ENCODE assay signal across 7 mouse cellular contexts in the genomic region with DNA sequence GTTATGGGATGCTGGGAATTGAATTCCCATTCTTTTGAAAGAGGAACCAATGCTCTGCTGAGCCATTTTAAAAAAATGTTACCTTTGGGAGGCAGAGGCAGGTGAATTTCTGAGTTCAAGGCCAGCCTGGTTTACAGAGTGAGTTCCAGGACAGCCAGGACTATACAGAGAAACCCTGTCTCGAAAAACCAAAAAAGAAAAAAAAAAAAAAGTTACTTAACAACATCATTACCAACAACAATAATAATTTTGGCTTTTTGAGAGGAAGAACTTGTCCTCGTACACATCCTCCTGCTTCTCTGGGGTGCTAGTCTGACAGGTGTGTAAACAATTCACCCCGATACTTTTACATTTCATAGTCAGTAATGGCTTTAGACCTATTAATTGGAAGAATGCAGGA. TPM values are rescaled to one million over a fixed set of nuclear protein-coding genes. Genes with fewer than 3 reads are reported as not detected.
DNase-seq lines count a peak whose midpoint lies in the region; ATAC-seq and TF ChIP-seq lines count a peak whose summit lies in the region.
"Not testable (repeated sequence)": the region's sequence is repeated elsewhere in the genome, so short reads cannot be mapped to it uniquely, and the experiment has no call there.

No protein-coding gene starts in this region.

- ATAC-seq in forebrain, embryonic 14.5 days; heart, embryonic 16.5 days (replicated peaks; ENCODE audit: extremely low read depth, insufficient read depth, low FRiP score); intestine, postnatal 0 days; limb, embryonic 15.5 days (ENCODE audit: insufficient number of reproducible peaks, low FRiP score, low TSS enrichment, low read depth); lung, embryonic 16.5 days (ENCODE audit: low read depth): not testable (repeated sequence)

- H3K27me3 ChIP-seq in embryonic facial prominence, embryonic 10.5 days (replicated peaks; ENCODE audit: low read depth, poor library complexity, severe bottlenecking); forebrain, embryonic 14.5 days (replicated peaks; ENCODE audit: control insufficient read depth, insufficient read depth, low read length); heart, embryonic 16.5 days (ENCODE audit: control insufficient read depth, insufficient read depth, low read length); intestine, postnatal 0 days (replicated peaks; ENCODE audit: control insufficient read depth, insufficient read depth, low read length); limb, embryonic 15.5 days; lung, embryonic 16.5 days (ENCODE audit: control insufficient read depth, insufficient read depth, low read depth, low read length); myocyte (ENCODE audit: control insufficient read depth, insufficient read depth, insufficient read length): not testable (repeated sequence)

- peak overlapping the region; percentile 96 for H3K4me2 ChIP-seq in forebrain, embryonic 14.5 days (ENCODE audit: low read length)
- peak overlapping the region; percentile 92 for H3K4me2 ChIP-seq in heart, embryonic 16.5 days (ENCODE audit: low read depth, low read length)
- peak overlapping the region; percentile 81 for H3K4me2 ChIP-seq in intestine, postnatal 0 days (replicated peaks; ENCODE audit: low read depth)
- peak overlapping the region; percentile 73 for H3K4me2 ChIP-seq in limb, embryonic 15.5 days
- peak overlapping the region; percentile 52 for H3K4me2 ChIP-seq in lung, embryonic 16.5 days (ENCODE audit: low read depth, low read length)
- H3K4me2 ChIP-seq in myocyte (ENCODE audit: low read depth): peak overlapping the region; percentile 63

- H3K36me3 ChIP-seq in embryonic facial prominence, embryonic 10.5 days (replicated peaks): peaks cover 23% of the 10 kb centered on the region
- H3K36me3 ChIP-seq in forebrain, embryonic 14.5 days (ENCODE audit: control insufficient read depth, insufficient read depth, low read length): peaks cover 21% of the 10 kb centered on the region
- H3K36me3 ChIP-seq in heart, embryonic 16.5 days (ENCODE audit: control insufficient read depth, insufficient read depth): peaks cover 13% of the 10 kb centered on the region
- H3K36me3 ChIP-seq in intestine, postnatal 0 days (ENCODE audit: control insufficient read depth, insufficient read depth): peaks cover 27% of the 10 kb centered on the region
- peaks cover 23% of the 10 kb centered on the region for H3K36me3 ChIP-seq in limb, embryonic 15.5 days
- peaks cover 11% of the 10 kb centered on the region for H3K36me3 ChIP-seq in lung, embryonic 16.5 days (ENCODE audit: control insufficient read depth, insufficient read depth, low read length)
- H3K36me3 ChIP-seq in myocyte (ENCODE audit: control insufficient read depth, insufficient read depth): not testable (repeated sequence)

- TF ChIP-seq CTCF in intestine, postnatal 0 days (IDR thresholded peaks at IDR 0.05; ENCODE audit: low read depth): not testable (repeated sequence)

- not testable (repeated sequence) for H3ac ChIP-seq in myocyte (ENCODE audit: control insufficient read depth, insufficient read length)

- H3K4me1 ChIP-seq in embryonic facial prominence, embryonic 10.5 days: peaks cover 25% of the 10 kb centered on the region
- H3K4me1 ChIP-seq in forebrain, embryonic 14.5 days (ENCODE audit: control insufficient read depth, insufficient read depth, low read length); intestine, postnatal 0 days (replicated peaks; ENCODE audit: control insufficient read depth, insufficient read depth, low read length); lung, embryonic 16.5 days (replicated peaks; ENCODE audit: control insufficient read depth, insufficient read depth, low read length): not testable (repeated sequence)
- H3K4me1 ChIP-seq in heart, embryonic 16.5 days (ENCODE audit: control insufficient read depth, insufficient read depth, low read length): peaks cover 25% of the 10 kb centered on the region
- H3K4me1 ChIP-seq in limb, embryonic 15.5 days: peaks cover 28% of the 10 kb centered on the region

- H3K27ac ChIP-seq in embryonic facial prominence, embryonic 10.5 days (replicated peaks); forebrain, embryonic 14.5 days (ENCODE audit: low read depth, low read length); heart, embryonic 16.5 days (ENCODE audit: low read length); intestine, postnatal 0 days (ENCODE audit: low read depth, low read length); limb, embryonic 15.5 days; lung, embryonic 16.5 days (ENCODE audit: low read length): not testable (repeated sequence)

- H3K9ac ChIP-seq in forebrain, embryonic 14.5 days (ENCODE audit: low read length); heart, embryonic 16.5 days (ENCODE audit: low read length); intestine, postnatal 0 days (ENCODE audit: low read depth, low read length); limb, embryonic 15.5 days; lung, embryonic 16.5 days (ENCODE audit: low read length): not testable (repeated sequence)

- H3K9me3 ChIP-seq in embryonic facial prominence, embryonic 10.5 days; forebrain, embryonic 14.5 days (replicated peaks; ENCODE audit: control insufficient read depth, low read length); heart, embryonic 16.5 days (replicated peaks; ENCODE audit: control insufficient read depth, low read length); intestine, postnatal 0 days (ENCODE audit: control insufficient read depth); limb, embryonic 15.5 days; lung, embryonic 16.5 days (ENCODE audit: control insufficient read depth, low read length): not testable (repeated sequence)

- not testable (repeated sequence) for TF ChIP-seq POLR2A in myocyte (IDR thresholded peaks at IDR 0.05; ENCODE audit: insufficient read length, low read depth)

- not testable (repeated sequence) for DNase-seq in embryonic facial prominence, embryonic 10.5 days (ENCODE audit: low spot score); forebrain, embryonic 14.5 days (ENCODE audit: low spot score)

- WGBS in embryonic facial prominence, embryonic 10.5 days: 50% methylated on average over 3 of the region's 3 CpGs
- 52% methylated on average over 3 of the region's 3 CpGs for WGBS in forebrain, embryonic 14.5 days
- 33% methylated on average over 3 of the region's 3 CpGs for WGBS in heart, embryonic 16.5 days
- WGBS in intestine, postnatal 0 days: 26% methylated on average over 3 of the region's 3 CpGs
- 45% methylated on average over 3 of the region's 3 CpGs for WGBS in limb, embryonic 15.5 days
- WGBS in lung, embryonic 16.5 days: 28% methylated on average over 3 of the region's 3 CpGs

- H3K79me2 ChIP-seq in myocyte (ENCODE audit: control insufficient read depth, insufficient read depth): peaks cover 31% of the 10 kb centered on the region

- H3K4me3 ChIP-seq in embryonic facial prominence, embryonic 10.5 days: peak overlapping the region; percentile 88
- peak overlapping the region; percentile 64 for H3K4me3 ChIP-seq in forebrain, embryonic 14.5 days (ENCODE audit: low read depth, low read length)
- peak overlapping the region; percentile 75 for H3K4me3 ChIP-seq in heart, embryonic 16.5 days (ENCODE audit: low read length)
- peak overlapping the region; percentile 79 for H3K4me3 ChIP-seq in intestine, postnatal 0 days (ENCODE audit: low read depth, low read length)
- peak overlapping the region; percentile 64 for H3K4me3 ChIP-seq in limb, embryonic 15.5 days
- peak overlapping the region; percentile 86 for H3K4me3 ChIP-seq in lung, embryonic 16.5 days (ENCODE audit: low read length)
- peak overlapping the region; percentile 73 for H3K4me3 ChIP-seq in myocyte

RNA-seq across cellular contexts. Expression of a gene that starts 0.5 kb away (rescaled TPM):
- 303 and 309 TPM in 2 replicates for polyA plus RNA-seq in embryonic facial prominence, embryonic 10.5 days (2016; fragmentation: Nextera tagmentation; extraction: Ambion mirVana)
- polyA plus RNA-seq in forebrain, embryonic 14.5 days (2014; fragmentation: Nextera tagmentation; extraction: Ambion mirVana): 269 and 351 TPM in 2 replicates
- polyA plus RNA-seq in heart, embryonic 16.5 days (2015; fragmentation: Nextera tagmentation; extraction: Ambion mirVana): 596 and 743 TPM in 2 replicates
- 584 and 605 TPM in 2 replicates for polyA plus RNA-seq in intestine, postnatal 0 days (2015; fragmentation: Nextera tagmentation; extraction: Ambion mirVana)
- polyA plus RNA-seq in limb, embryonic 15.5 days (2015; fragmentation: Nextera tagmentation; extraction: Ambion mirVana): 301 and 304 TPM in 2 replicates
- 313 and 320 TPM in 2 replicates for polyA plus RNA-seq in lung, embryonic 16.5 days (2015; fragmentation: Nextera tagmentation; extraction: Ambion mirVana)
- polyA plus RNA-seq in myocyte (2012; fragmentation: generic; extraction: Trizol): 407 TPM

RNA-seq across cellular contexts. Expression of a gene that starts 12.4 kb away (rescaled TPM):
- polyA plus RNA-seq in embryonic facial prominence, embryonic 10.5 days (2016; fragmentation: Nextera tagmentation; extraction: Ambion mirVana): 24.4 and 25.0 TPM in 2 replicates
- 18.7 and 21.0 TPM in 2 replicates for polyA plus RNA-seq in forebrain, embryonic 14.5 days (2014; fragmentation: Nextera tagmentation; extraction: Ambion mirVana)
- 50.3 and 51.6 TPM in 2 replicates for polyA plus RNA-seq in heart, embryonic 16.5 days (2015; fragmentation: Nextera tagmentation; extraction: Ambion mirVana)
- 30.1 and 37.2 TPM in 2 replicates for polyA plus RNA-seq in intestine, postnatal 0 days (2015; fragmentation: Nextera tagmentation; extraction: Ambion mirVana)
- 64.4 and 127 TPM in 2 replicates for polyA plus RNA-seq in limb, embryonic 15.5 days (2015; fragmentation: Nextera tagmentation; extraction: Ambion mirVana)
- 27.5 and 32.8 TPM in 2 replicates for polyA plus RNA-seq in lung, embryonic 16.5 days (2015; fragmentation: Nextera tagmentation; extraction: Ambion mirVana)
- polyA plus RNA-seq in myocyte (2012; fragmentation: generic; extraction: Trizol): 162 TPM

RNA-seq across cellular contexts. Expression of a gene that starts 12.8 kb away (rescaled TPM):
- 56.2 and 58.5 TPM in 2 replicates for polyA plus RNA-seq in embryonic facial prominence, embryonic 10.5 days (2016; fragmentation: Nextera tagmentation; extraction: Ambion mirVana)
- polyA plus RNA-seq in forebrain, embryonic 14.5 days (2014; fragmentation: Nextera tagmentation; extraction: Ambion mirVana): 44.5 and 46.0 TPM in 2 replicates
- 30.7 and 33.9 TPM in 2 replicates for polyA plus RNA-seq in heart, embryonic 16.5 days (2015; fragmentation: Nextera tagmentation; extraction: Ambion mirVana)
- 26.6 and 29.0 TPM in 2 replicates for polyA plus RNA-seq in intestine, postnatal 0 days (2015; fragmentation: Nextera tagmentation; extraction: Ambion mirVana)
- 56.8 and 59.7 TPM in 2 replicates for polyA plus RNA-seq in limb, embryonic 15.5 days (2015; fragmentation: Nextera tagmentation; extraction: Ambion mirVana)
- polyA plus RNA-seq in lung, embryonic 16.5 days (2015; fragmentation: Nextera tagmentation; extraction: Ambion mirVana): 45.4 and 50.6 TPM in 2 replicates
- 123 TPM for polyA plus RNA-seq in myocyte (2012; fragmentation: generic; extraction: Trizol)

RNA-seq across cellular contexts. Expression of a gene that starts 22.2 kb away (rescaled TPM):
- polyA plus RNA-seq in embryonic facial prominence, embryonic 10.5 days (2016; fragmentation: Nextera tagmentation; extraction: Ambion mirVana): 95.9 and 98.1 TPM in 2 replicates
- 39.6 and 42.4 TPM in 2 replicates for polyA plus RNA-seq in forebrain, embryonic 14.5 days (2014; fragmentation: Nextera tagmentation; extraction: Ambion mirVana)
- 31.9 and 40.1 TPM in 2 replicates for polyA plus RNA-seq in heart, embryonic 16.5 days (2015; fragmentation: Nextera tagmentation; extraction: Ambion mirVana)
- polyA plus RNA-seq in intestine, postnatal 0 days (2015; fragmentation: Nextera tagmentation; extraction: Ambion mirVana): 21.9 and 22.5 TPM in 2 replicates
- 66.1 and 67.6 TPM in 2 replicates for polyA plus RNA-seq in limb, embryonic 15.5 days (2015; fragmentation: Nextera tagmentation; extraction: Ambion mirVana)
- polyA plus RNA-seq in lung, embryonic 16.5 days (2015; fragmentation: Nextera tagmentation; extraction: Ambion mirVana): 66.4 and 68.7 TPM in 2 replicates
- 30.7 TPM for polyA plus RNA-seq in myocyte (2012; fragmentation: generic; extraction: Trizol)

RNA-seq across cellular contexts. Expression of a gene that starts 43.8 kb away (rescaled TPM):
- 1,079 and 1,119 TPM in 2 replicates for polyA plus RNA-seq in embryonic facial prominence, embryonic 10.5 days (2016; fragmentation: Nextera tagmentation; extraction: Ambion mirVana)
- 694 and 922 TPM in 2 replicates for polyA plus RNA-seq in forebrain, embryonic 14.5 days (2014; fragmentation: Nextera tagmentation; extraction: Ambion mirVana)
- polyA plus RNA-seq in heart, embryonic 16.5 days (2015; fragmentation: Nextera tagmentation; extraction: Ambion mirVana): 536 and 549 TPM in 2 replicates
- 708 and 727 TPM in 2 replicates for polyA plus RNA-seq in intestine, postnatal 0 days (2015; fragmentation: Nextera tagmentation; extraction: Ambion mirVana)
- 842 and 925 TPM in 2 replicates for polyA plus RNA-seq in limb, embryonic 15.5 days (2015; fragmentation: Nextera tagmentation; extraction: Ambion mirVana)
- 915 and 939 TPM in 2 replicates for polyA plus RNA-seq in lung, embryonic 16.5 days (2015; fragmentation: Nextera tagmentation; extraction: Ambion mirVana)
- 4,761 TPM for polyA plus RNA-seq in myocyte (2012; fragmentation: generic; extraction: Trizol)
